Mouse (Mus musculus): ENCODE data around the gene Ccnf. TPM values are rescaled to one million over a fixed set of nuclear protein-coding genes. Genes with fewer than 3 reads are reported as not detected.

Ccnf gene
- polyA plus RNA-seq, 1 experiment, result 1.7 TPM

DNA sequence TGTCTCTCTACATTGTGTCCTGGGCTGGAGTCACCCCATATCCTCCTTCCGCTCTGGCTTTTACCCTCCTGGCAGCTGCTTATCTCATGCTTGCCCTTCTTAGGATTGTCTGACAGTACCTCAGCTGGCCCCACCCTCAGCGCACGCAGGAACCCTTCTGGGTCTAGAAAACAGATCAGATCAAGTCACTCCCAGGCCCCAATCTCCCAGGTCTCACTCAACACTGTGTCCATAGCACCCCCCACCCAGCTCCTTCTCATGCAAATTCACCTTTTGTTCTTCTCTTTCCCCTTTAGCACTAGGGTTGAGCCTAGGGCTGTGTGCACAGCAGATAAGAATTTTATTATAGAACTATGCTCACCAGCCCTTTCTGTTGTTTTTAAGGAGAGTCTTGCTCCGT lies 48.2 kb downstream of the Ccnf start:
- DNase-seq (ENCODE audit: low spot score), result no peak

DNA sequence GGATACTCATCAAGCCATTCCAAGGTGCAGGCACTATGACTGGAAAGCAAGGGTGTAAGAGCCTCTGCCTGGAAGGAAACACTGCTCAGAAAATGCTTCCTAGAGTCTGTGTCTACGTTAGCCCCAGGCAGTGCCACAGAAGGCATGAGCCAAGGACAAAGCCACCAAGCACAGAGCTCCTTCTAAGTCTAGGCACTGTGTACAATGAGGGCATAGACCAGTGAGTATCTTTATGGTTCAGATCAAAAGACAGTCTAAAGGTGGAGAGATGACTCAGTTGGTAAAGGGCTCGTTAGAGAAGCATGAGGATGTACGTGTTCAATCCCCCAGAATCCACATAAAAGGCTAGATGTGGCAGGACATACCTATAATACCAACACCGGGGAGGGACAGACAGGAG lies 50.2 kb downstream of the Ccnf start:
- DNase-seq (ENCODE audit: low spot score), result no peak

DNA sequence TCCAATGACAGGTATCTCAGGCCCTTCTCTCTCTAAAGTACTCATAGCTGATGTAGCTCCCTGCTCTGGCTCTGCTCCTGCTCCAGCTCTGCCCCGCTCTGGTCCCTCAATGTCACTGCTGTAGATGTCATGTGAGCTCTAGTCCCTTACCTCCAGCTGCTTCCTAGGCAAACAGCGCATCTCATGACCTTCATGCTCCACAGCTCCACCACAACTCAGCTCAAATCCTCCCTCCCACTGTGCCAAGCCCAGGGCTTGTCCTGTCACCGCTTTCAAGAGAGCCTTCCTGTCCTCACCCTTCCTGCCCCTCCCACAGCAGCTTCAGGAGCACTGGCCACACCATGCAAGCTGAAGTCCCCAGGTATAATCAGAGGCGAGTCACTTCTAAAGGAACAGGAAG lies 51.5 kb downstream of the Ccnf start:
- no peak for DNase-seq (ENCODE audit: low spot score)

DNA sequence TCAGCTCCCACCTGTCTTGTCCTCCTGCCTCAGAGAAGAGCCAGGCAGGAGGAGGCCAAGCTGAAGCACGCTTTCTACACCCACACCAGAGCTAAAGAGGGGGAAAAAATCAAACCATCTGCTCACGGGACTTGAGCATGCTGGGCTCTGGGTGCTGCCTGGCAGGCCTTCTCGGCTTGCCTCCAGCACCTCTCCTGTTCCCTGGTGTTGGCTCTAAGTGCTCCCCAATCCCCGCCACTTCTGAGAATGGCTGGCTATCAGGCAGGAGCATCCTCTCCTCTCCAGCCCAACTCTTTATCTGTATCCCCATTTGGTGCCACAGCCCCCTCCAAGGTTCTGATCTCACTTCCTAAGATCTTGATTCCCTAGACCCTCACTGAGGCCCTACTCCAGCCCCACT lies 52.0 kb downstream of the Ccnf start:
- no peak for DNase-seq (ENCODE audit: low spot score)

DNA sequence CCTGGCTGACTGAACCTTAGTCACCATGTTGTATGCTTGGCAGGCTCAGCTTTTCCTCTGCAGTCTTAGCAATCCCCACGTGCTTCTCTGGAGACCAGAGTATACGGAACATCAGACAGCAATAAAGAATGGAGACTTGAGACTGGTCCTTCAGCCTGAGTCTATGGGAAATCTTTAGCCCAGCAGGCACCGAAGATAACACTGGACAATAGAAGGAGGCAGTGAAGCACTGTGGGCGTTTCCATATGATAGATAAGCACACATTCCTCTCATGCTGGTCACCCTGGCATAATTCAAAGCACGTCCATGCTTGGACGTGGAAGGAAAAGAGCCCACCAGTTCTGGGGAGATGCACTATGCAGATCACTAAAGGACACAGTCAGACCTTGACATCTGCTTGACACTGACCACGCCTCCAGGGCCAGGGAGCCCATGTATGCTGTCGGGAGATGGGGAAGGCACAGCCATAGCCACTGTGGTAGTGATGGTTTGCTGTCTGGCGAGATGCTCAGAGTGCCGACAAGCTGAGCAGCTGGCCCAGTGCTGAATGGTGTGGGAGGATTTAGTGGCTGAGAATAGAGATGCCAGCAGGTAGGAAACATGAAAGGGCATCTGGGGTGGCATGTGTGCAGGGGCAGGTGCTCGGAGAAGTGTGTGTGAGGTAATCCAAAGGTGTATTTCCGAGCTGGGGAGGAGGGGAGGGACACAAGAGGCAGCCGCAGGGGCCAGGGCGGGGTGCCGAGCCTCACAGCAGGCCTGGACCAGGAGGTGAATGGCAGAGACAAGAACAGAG lies 54.1 kb downstream of the Ccnf start:
- DNase-seq (ENCODE audit: low spot score), result no peak

DNA sequence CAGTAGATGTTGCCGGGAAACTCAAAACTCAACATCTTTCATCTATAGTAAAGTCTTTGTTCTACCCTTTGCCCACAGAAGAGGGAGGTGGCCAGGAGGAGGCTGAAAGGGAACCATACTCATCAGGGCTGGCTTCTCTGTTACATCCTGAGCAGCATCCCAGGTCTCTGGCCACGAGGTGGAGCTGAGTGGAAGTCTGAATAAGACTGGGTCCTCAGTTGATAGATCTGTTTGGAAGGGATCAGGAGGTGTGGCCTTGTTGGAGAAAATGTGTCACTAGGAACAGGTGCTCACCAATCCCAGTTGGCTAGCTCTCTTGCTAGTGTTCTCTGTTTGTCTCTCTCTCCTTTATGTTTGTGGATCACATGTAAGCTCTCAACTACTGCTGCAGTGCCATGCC lies 55.9 kb downstream of the Ccnf start:
- DNase-seq (ENCODE audit: low spot score), result no peak

DNA sequence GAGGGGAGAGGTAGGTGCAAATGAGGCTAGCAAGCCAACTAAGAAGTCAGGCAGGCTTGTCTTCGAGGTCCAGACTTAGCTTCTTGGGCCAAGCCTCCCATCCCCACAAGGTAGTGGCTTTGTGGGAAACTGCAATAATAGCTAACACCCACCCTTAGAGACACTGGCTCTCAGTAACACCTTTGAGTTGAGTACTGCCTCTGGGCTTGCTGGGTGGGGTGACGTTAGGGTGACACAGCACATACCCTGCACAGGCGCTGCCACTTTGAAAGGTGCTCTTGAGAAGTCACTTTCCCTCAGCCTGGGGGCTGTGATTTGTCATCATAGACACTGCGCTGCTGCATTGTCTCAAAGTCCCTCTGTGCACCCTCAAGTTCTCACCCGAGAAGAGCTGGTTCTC lies 57.5 kb downstream of the Ccnf start:
- no peak for DNase-seq (ENCODE audit: low spot score)

DNA sequence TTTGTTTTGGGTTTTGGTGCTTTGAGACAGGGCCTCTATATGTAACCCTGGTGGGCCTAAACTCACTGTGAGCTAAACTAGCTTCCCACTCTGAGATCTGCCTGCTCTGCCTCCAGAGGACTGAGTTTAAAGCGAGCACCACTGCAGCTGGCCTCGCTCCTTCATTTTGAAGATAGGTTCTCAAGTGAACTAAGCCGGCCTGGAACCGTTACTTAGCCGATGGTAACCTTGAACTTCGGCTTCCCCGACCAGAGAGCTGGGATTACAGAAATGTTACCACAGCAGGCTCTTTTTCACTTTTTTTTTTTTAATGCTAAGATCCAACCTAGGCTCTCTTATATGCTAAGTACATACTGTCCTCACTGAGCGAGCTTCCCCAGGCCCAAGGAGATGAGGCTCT lies 58.0 kb downstream of the Ccnf start:
- no peak for DNase-seq (ENCODE audit: low spot score)

DNA sequence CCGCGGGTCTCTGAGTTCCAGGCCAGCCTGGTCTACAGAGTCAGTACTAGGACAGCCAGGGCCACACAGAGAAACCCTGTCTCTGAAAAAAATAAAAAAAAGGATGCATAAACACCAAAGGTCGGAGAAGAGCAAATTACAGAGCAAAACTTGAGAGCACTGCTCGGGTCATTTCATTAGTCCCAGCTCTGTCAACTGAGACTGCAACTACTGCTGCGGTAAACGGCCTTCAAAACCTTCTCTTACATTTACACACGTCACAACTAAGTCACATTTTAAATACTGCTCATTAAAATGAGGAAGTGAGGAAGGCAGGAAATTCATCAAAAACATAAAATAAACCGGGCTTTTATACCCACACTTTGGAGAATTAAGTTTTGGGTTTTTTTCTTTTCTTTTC lies 58.4 kb downstream of the Ccnf start:
- DNase-seq (ENCODE audit: low spot score), result no peak

DNA sequence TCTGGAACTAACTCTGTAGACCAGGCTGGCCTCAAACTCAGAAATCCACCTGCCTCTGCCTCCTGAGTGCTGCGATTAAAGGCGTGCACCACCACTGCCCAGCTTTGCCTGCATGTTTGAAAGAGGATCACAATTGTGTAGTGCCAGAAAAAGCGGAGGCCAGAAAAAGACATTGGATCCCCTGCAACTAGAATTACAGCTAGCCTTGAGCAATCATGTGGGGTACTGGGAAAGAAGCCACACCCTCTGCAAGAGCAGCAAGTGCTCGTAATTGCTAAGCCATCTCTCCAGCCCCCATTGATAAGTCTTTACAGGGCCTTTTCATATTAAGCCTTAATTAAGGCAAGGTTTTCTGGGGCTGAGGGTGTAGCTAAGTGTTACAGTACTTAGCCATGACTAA lies 59.8 kb downstream of the Ccnf start:
- DNase-seq (ENCODE audit: low spot score), result no peak

DNA sequence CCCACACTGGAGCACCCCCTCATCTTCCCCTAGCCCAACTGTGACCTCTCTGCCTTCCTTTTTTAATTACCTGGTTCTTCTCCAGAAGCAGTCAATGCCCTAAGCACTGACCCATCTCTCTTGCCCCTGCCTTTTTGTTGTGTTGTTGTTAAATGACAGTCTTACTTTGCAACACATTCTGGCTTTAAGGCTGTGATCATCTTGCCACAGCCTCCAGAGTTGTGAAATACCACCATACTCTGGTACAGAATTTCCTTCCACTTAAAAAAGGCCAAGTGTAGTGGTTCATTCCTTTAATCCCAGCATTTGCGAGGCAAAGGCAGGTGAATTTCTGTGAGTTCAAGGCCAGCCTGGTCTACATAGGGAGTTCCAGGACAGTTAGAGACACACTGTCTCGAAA lies 60.4 kb downstream of the Ccnf start:
- no peak for DNase-seq (ENCODE audit: low spot score)

DNA sequence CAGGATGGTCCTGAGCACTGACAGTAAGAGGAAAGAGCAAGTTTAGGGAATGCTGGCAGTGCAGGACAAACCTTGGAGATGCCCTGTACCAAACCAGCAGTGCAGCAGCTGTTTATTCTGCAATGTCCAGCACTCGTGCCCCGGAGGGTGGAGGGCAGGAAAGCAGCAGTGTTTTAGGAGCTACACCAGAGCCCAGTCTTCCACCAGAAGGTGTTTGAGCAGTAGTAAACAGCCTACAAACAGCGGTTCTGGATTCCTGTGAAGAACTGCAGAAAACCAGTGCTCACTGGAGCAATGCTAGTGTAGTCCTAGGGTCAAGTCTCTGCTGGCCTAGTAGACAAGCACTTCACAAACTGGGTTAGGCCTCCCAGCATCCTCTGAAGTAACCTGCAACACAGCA lies 77.0 kb downstream of the Ccnf start:
- no peak for DNase-seq (ENCODE audit: low spot score)

DNA sequence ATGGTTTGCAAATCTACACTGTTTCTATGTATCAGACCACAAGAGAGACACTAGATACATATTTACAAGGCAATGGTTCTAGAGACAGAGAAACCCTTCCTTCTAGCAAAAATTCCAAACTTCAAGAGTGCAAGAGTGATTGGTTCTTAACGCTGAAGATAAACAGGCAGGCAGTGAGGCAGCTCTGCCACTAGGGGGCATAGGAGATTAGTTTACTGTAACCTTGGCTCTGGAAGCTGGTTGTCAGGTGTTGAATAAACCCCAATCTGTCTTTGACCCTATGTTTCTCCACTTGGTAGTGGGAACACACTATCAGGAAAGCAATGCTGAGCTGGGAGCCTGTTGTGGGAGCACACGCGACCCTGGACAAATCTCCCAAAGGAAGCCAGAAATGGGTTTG lies 77.9 kb downstream of the Ccnf start:
- no peak for DNase-seq (ENCODE audit: low spot score)

Other genes starting within 250 kb of the Ccnf start
- 13.2 and 21.8 TPM in 2 replicates for gene Prss27, start 213.3 kb downstream of the Ccnf start, polyA plus RNA-seq (2012; rRNA removed)
- 27.7 and 35.6 TPM in 2 replicates for gene Kctd5, start 178.0 kb downstream of the Ccnf start, polyA plus RNA-seq (2012; rRNA removed)
- 20.2 and 20.8 TPM in 2 replicates for gene Pdpk1, start 100.6 kb downstream of the Ccnf start, polyA plus RNA-seq (2012; rRNA removed)
- gene Amdhd2, start 87.7 kb downstream of the Ccnf start, polyA plus RNA-seq (2012; rRNA removed), result 24.7 and 29.2 TPM in 2 replicates
- 460 and 497 TPM in 2 replicates for gene Atp6v0c, start 81.8 kb downstream of the Ccnf start, polyA plus RNA-seq (2012; rRNA removed)
- gene Tbc1d24, start 45.9 kb downstream of the Ccnf start, polyA plus RNA-seq (2012; rRNA removed), result 7.6 and 7.9 TPM in 2 replicates
- 0.88 and 1.0 TPM in 2 replicates for gene Ntn3, start 42.0 kb downstream of the Ccnf start, polyA plus RNA-seq (2012; rRNA removed)
- gene Tedc2, start 30.6 kb downstream of the Ccnf start, polyA plus RNA-seq (2012; rRNA removed), result 8.1 and 9.2 TPM in 2 replicates
- 0.10 and 0.12 TPM in 2 replicates for gene Abca17, start 99.6 kb upstream of the Ccnf start, polyA plus RNA-seq (2012; rRNA removed)
- gene Abca3, start 100.5 kb upstream of the Ccnf start, polyA plus RNA-seq (2012; rRNA removed), result 44.4 and 47.7 TPM in 2 replicates
- 119 and 134 TPM in 2 replicates for gene Rnps1, start 163.1 kb upstream of the Ccnf start, polyA plus RNA-seq (2012; rRNA removed)
- gene Eci1, start 175.2 kb upstream of the Ccnf start, polyA plus RNA-seq (2012; rRNA removed), result 116 and 139 TPM in 2 replicates
- 47.5 and 62.9 TPM in 2 replicates for gene Dnase1l2, start 191.6 kb upstream of the Ccnf start, polyA plus RNA-seq (2012; rRNA removed)
- 55.8 and 61.5 TPM in 2 replicates for gene E4f1, start 218.8 kb upstream of the Ccnf start, polyA plus RNA-seq (2012; rRNA removed)
- 31.8 and 33.5 TPM in 2 replicates for gene Pgp, start 218.9 kb upstream of the Ccnf start, polyA plus RNA-seq (2012; rRNA removed)
- 0.10 and 0.19 TPM in 2 replicates for gene Bricd5, start 222.4 kb upstream of the Ccnf start, polyA plus RNA-seq (2012; rRNA removed)
- 20.9 and 21.7 TPM in 2 replicates for gene Mlst8, start 227.6 kb upstream of the Ccnf start, polyA plus RNA-seq (2012; rRNA removed)
- 0.76 and 1.1 TPM in 2 replicates for gene Caskin1, start 237.1 kb upstream of the Ccnf start, polyA plus RNA-seq (2012; rRNA removed)